Mouse (Mus musculus) MEL (cell line): ENCODE measurements around the gene Scnm1.

Experiments
- POLR2A ChIP-seq, 2 experiments: IDR thresholded peaks; 2 replicates each; pipeline ENCODE4 v1.6.1; 2011 to 2012; ENCODE audit warnings: low read length in 2 of 2, mild to moderate bottlenecking in 2 of 2, control low read depth in 1 of 2, improper control_type of control experiment in 1 of 2, low read depth in 1 of 2, moderate library complexity in 1 of 2; ENCODE audit not compliant: control insufficient read depth in 1 of 2, insufficient read depth in 1 of 2, poor library complexity in 1 of 2
- USF1 ChIP-seq: IDR thresholded peaks from 2 replicates; pipeline ENCODE4 v1.6.1; 2014; ENCODE audit warnings: low read depth, mild to moderate bottlenecking, inconsistent platforms, low read length, improper control_type of control experiment, moderate library complexity
- ZMIZ1 ChIP-seq: IDR thresholded peaks from 2 replicates; pipeline ENCODE4 v1.6.1; 2012; ENCODE audit warnings: low read depth, mild to moderate bottlenecking, inconsistent platforms, low read length, improper control_type of control experiment, moderate library complexity
- ZNF384 ChIP-seq: IDR thresholded peaks from 2 replicates; pipeline ENCODE4 v1.6.1; 2012; ENCODE audit warnings: low read depth, mild to moderate bottlenecking, inconsistent platforms, low read length, improper control_type of control experiment

DNA sequence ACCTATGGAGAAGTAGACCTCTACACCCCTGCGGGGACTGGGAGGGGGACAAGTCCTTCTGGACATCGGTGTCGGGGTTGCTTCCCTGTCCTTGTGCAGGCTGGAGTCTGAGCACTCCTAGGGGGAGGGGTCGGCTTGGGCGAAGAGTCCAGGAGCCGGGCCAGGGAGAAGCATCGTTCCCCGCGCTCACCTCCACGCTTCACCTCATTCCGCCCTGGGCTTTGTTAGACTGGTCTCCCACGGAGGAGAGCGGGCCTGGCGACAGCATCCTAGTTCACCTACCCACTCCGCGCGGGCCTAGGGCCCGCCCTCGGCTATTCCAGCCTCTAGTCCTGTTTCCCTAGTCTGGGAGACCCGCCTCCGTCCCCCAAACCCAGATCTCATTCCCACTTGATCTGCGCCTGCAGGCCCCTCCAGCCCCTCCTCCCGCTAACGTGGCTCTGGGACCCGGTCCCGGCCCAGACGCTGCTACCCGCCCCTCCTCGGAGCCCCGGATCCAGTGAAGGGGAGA, 27.3 kb upstream of the Scnm1 start:
- TF ChIP-seq ZMIZ1 (no peak), ZNF384 (no peak), POLR2A (IDR thresholded peaks at IDR 0.05; ENCODE audit: control insufficient read depth in 1 of 2, insufficient read depth in 1 of 2, low read depth in 1 of 2, low read length in 2 of 2, poor library complexity in 1 of 2) (no peak), USF1 (no peak)
